ENCODE assay signal across 8 mouse cellular contexts in genomic region chr17:24243311-24243969, GRCm38 (mm10). TPM values are rescaled to one million over a fixed set of nuclear protein-coding genes. Genes with fewer than 3 reads are reported as not detected.
DNase-seq lines count a peak whose midpoint lies in the region; ATAC-seq lines count a peak whose summit lies in the region.

No protein-coding gene starts in this region.

- H3K4me2 ChIP-seq in kidney, embryonic 15.5 days: no peak overlapping the region
- no peak overlapping the region for H3K4me2 ChIP-seq in limb, embryonic 11.5 days (ENCODE audit: low read depth, severe bottlenecking)
- H3K4me2 ChIP-seq in forebrain, embryonic 13.5 days: no peak overlapping the region

- no peak overlapping the region for H3K27ac ChIP-seq in kidney, embryonic 15.5 days
- H3K27ac ChIP-seq in limb, embryonic 11.5 days (replicated peaks; ENCODE audit: low read depth, low read length): no peak overlapping the region
- H3K27ac ChIP-seq in forebrain, embryonic 13.5 days: no peak overlapping the region

- H3K27me3 ChIP-seq in kidney, embryonic 15.5 days: no peaks in the 10 kb centered on the region
- no peaks in the 10 kb centered on the region for H3K27me3 ChIP-seq in limb, embryonic 11.5 days (ENCODE audit: control insufficient read depth, insufficient read depth, low read length)
- no peaks in the 10 kb centered on the region for H3K27me3 ChIP-seq in forebrain, embryonic 13.5 days

- no peak for ATAC-seq in kidney, embryonic 15.5 days (replicated peaks; ENCODE audit: low FRiP score)
- ATAC-seq in limb, embryonic 11.5 days (ENCODE audit: insufficient number of reproducible peaks, low FRiP score, low TSS enrichment, low read depth): no peak
- ATAC-seq in forebrain, embryonic 13.5 days: no peak

- H3K4me3 ChIP-seq in kidney, embryonic 15.5 days (replicated peaks): no peak overlapping the region
- H3K4me3 ChIP-seq in limb, embryonic 11.5 days (ENCODE audit: low read depth, low read length): no peak overlapping the region
- no peak overlapping the region for H3K4me3 ChIP-seq in forebrain, embryonic 13.5 days

- H3K36me3 ChIP-seq in kidney, embryonic 15.5 days: peaks cover 92% of the 10 kb centered on the region
- peaks cover 60% of the 10 kb centered on the region for H3K36me3 ChIP-seq in limb, embryonic 11.5 days (ENCODE audit: control insufficient read depth, insufficient read depth, low read length)
- peaks cover 90% of the 10 kb centered on the region for H3K36me3 ChIP-seq in forebrain, embryonic 13.5 days (ENCODE audit: poor library complexity, severe bottlenecking)

- peak; percentile 47 for DNase-seq in kidney, adult 18-20 months
- DNase-seq in CD4-positive helper T cell, adult 2 months (ENCODE audit: low read depth, low spot score): peak; percentile 48
- peak; percentile 64 for DNase-seq in adrenal gland, postnatal 10 days
- peak; percentile 73 for DNase-seq in limb, embryonic 11.5 days (ENCODE audit: low spot score)
- peak; percentile 77 for DNase-seq in testis, postnatal 10 days (ENCODE audit: low spot score)
- DNase-seq in layer of hippocampus, postnatal 14 days (ENCODE audit: low spot score in 2 of 2): no peak

- H3K4me1 ChIP-seq in kidney, embryonic 15.5 days: no peaks in the 10 kb centered on the region
- H3K4me1 ChIP-seq in limb, embryonic 11.5 days (ENCODE audit: control insufficient read depth, insufficient read depth, low read length): no peaks in the 10 kb centered on the region
- no peaks in the 10 kb centered on the region for H3K4me1 ChIP-seq in forebrain, embryonic 13.5 days

- 92% methylated on average over 4 of the region's 4 CpGs for WGBS in kidney, embryonic 15.5 days
- WGBS in limb, embryonic 11.5 days: 87% methylated on average over 4 of the region's 4 CpGs
- 91% methylated on average over 4 of the region's 4 CpGs for WGBS in forebrain, embryonic 13.5 days

- 0 out of 2 replicates have a peak, but pooled peaks cover 8% of the 10 kb centered on the region for H3K9me3 ChIP-seq in kidney, embryonic 15.5 days (replicated peaks)
- H3K9me3 ChIP-seq in limb, embryonic 11.5 days (ENCODE audit: control insufficient read depth, low read length): peaks cover 4% of the 10 kb centered on the region; the same call in 1 of the 2 replicates
- peaks cover 13% of the 10 kb centered on the region for H3K9me3 ChIP-seq in forebrain, embryonic 13.5 days (replicated peaks)

- no peak overlapping the region for H3K9ac ChIP-seq in kidney, embryonic 15.5 days
- no peak overlapping the region for H3K9ac ChIP-seq in limb, embryonic 11.5 days (ENCODE audit: low read length)
- H3K9ac ChIP-seq in forebrain, embryonic 13.5 days: no peak overlapping the region

RNA-seq across cellular contexts. Expression of gene Ccnf, which starts 7.8 kb away (rescaled TPM):
- 67.5 and 71.1 TPM in 2 replicates for polyA plus RNA-seq in kidney, embryonic 15.5 days (2015; fragmentation: Nextera tagmentation; extraction: Ambion mirVana)
- 10 to 100 TPM in 1 of 2 experiments, 1 to 10 TPM in 1; 10.0 to 15.9 TPM for total RNA-seq in adrenal gland, postnatal 10 days (2021)
- polyA plus RNA-seq in limb, embryonic 11.5 days (2014; fragmentation: Nextera tagmentation; extraction: Ambion mirVana): 103 and 108 TPM in 2 replicates
- 60.2 and 66.1 TPM in 2 replicates for polyA plus RNA-seq in forebrain, embryonic 13.5 days (2015; fragmentation: Nextera tagmentation; extraction: Ambion mirVana)
- total RNA-seq in layer of hippocampus, postnatal 14 days (2021): 1 to 10 TPM; 5.9 to 8.2 TPM

RNA-seq across cellular contexts. Expression of gene Tedc2, which starts 22.8 kb away (rescaled TPM):
- 13.6 and 14.3 TPM in 2 replicates for polyA plus RNA-seq in kidney, embryonic 15.5 days (2015; fragmentation: Nextera tagmentation; extraction: Ambion mirVana)
- total RNA-seq in adrenal gland, postnatal 10 days (2021): 1 to 10 TPM; 7.2 to 9.8 TPM
- 21.9 and 23.4 TPM in 2 replicates for polyA plus RNA-seq in limb, embryonic 11.5 days (2014; fragmentation: Nextera tagmentation; extraction: Ambion mirVana)
- polyA plus RNA-seq in forebrain, embryonic 13.5 days (2015; fragmentation: Nextera tagmentation; extraction: Ambion mirVana): 14.8 and 15.4 TPM in 2 replicates
- 10 to 100 TPM; 10.0 to 10.2 TPM for total RNA-seq in layer of hippocampus, postnatal 14 days (2021)

RNA-seq across cellular contexts. Expression of gene Ntn3, which starts 34.1 kb away (rescaled TPM):
- 5.1 and 5.6 TPM in 2 replicates for polyA plus RNA-seq in kidney, embryonic 15.5 days (2015; fragmentation: Nextera tagmentation; extraction: Ambion mirVana)
- 1 to 10 TPM; 3.1 to 4.2 TPM for total RNA-seq in adrenal gland, postnatal 10 days (2021)
- polyA plus RNA-seq in limb, embryonic 11.5 days (2014; fragmentation: Nextera tagmentation; extraction: Ambion mirVana): 9.2 and 9.5 TPM in 2 replicates
- polyA plus RNA-seq in forebrain, embryonic 13.5 days (2015; fragmentation: Nextera tagmentation; extraction: Ambion mirVana): 2.4 and 2.9 TPM in 2 replicates
- total RNA-seq in layer of hippocampus, postnatal 14 days (2021): 10 to 100 TPM; 12.3 to 12.4 TPM

RNA-seq across cellular contexts. Expression of gene Tbc1d24, which starts 38.1 kb away (rescaled TPM):
- 5.9 and 6.7 TPM in 2 replicates for polyA plus RNA-seq in kidney, embryonic 15.5 days (2015; fragmentation: Nextera tagmentation; extraction: Ambion mirVana)
- 10 to 100 TPM; 12.0 to 16.4 TPM for total RNA-seq in adrenal gland, postnatal 10 days (2021)
- polyA plus RNA-seq in limb, embryonic 11.5 days (2014; fragmentation: Nextera tagmentation; extraction: Ambion mirVana): 5.0 and 5.2 TPM in 2 replicates
- polyA plus RNA-seq in forebrain, embryonic 13.5 days (2015; fragmentation: Nextera tagmentation; extraction: Ambion mirVana): 10.6 and 12.2 TPM in 2 replicates
- total RNA-seq in layer of hippocampus, postnatal 14 days (2021): 10 to 100 TPM; 71.1 to 75.8 TPM

Comparison
In these comparisons a context has a peak if more than half of its experiments do, and no peak if none do; other contexts are left out.
1. DNase-seq: peak in kidney, adult 18-20 months (single experiment), CD4-positive helper T cell, adult 2 months (single experiment), adrenal gland, postnatal 10 days (single experiment), limb, embryonic 11.5 days (single experiment) and testis, postnatal 10 days (single experiment); none in layer of hippocampus, postnatal 14 days (0 of 2).